In genomic region chr2:160921285-160921684, GRCm38 (mm10) we compare ENCODE assay signal across 18 mouse cellular contexts. TPM values are rescaled to one million over a fixed set of nuclear protein-coding genes. Genes with fewer than 3 reads are reported as not detected.
DNase-seq lines count a peak whose midpoint lies in the region; ATAC-seq lines count a peak whose summit lies in the region.
"Had no signal": no experiment of that assay in that cellular context is flagged by ENCODE, and none has a peak within 500 bp of the region (broad histone marks: within the 10 kb centered on the region; RNA-seq: fewer than 3 reads in every experiment).

No protein-coding gene starts in this region.

- no peaks in the 10 kb centered on the region for H3K36me3 ChIP-seq in lung, embryonic 15.5 days
- no peaks in the 10 kb centered on the region for H3K36me3 ChIP-seq in embryonic facial prominence, embryonic 13.5 days
- H3K36me3 ChIP-seq in hindbrain, embryonic 10.5 days = no peaks in the 10 kb centered on the region
- H3K36me3 ChIP-seq: forebrain, embryonic 15.5 days; G1E; heart, embryonic 13.5 days; hindbrain, embryonic 12.5 days had no signal

- H3K9ac ChIP-seq in lung, embryonic 15.5 days = no peak overlapping the region
- H3K9ac ChIP-seq in embryonic facial prominence, embryonic 13.5 days = no peak overlapping the region
- H3K9ac ChIP-seq: forebrain, embryonic 15.5 days; heart, embryonic 13.5 days; hindbrain, embryonic 12.5 days had no signal

- H3K27ac ChIP-seq in lung, embryonic 15.5 days = no peak overlapping the region
- no peak overlapping the region for H3K27ac ChIP-seq in embryonic facial prominence, embryonic 13.5 days
- no peak overlapping the region for H3K27ac ChIP-seq in hindbrain, embryonic 10.5 days
- H3K27ac ChIP-seq: forebrain, embryonic 15.5 days; heart, embryonic 13.5 days; hindbrain, embryonic 12.5 days had no signal

- no peaks in the 10 kb centered on the region for H3K9me3 ChIP-seq in lung, embryonic 15.5 days
- H3K9me3 ChIP-seq in embryonic facial prominence, embryonic 13.5 days = no peaks in the 10 kb centered on the region; the same call in 1 of the 2 replicates
- no peaks in the 10 kb centered on the region for H3K9me3 ChIP-seq in hindbrain, embryonic 10.5 days
- H3K9me3 ChIP-seq: forebrain, embryonic 15.5 days; G1E; hindbrain, embryonic 12.5 days had no signal

- DNase-seq in lung, postnatal 4 days = no peak
- peak; percentile 31 for DNase-seq in NIH3T3 (ENCODE audit: low read depth)
- DNase-seq in layer of hippocampus, adult 9-11 months = no peak
- no peak for DNase-seq in hindbrain, embryonic 10.5 days (ENCODE audit: low spot score)
- DNase-seq: adrenal gland, postnatal 10 days; cerebellum, adult 11 months; cerebellum, adult 8-10 months; cerebellum, postnatal 14 days; gastrocnemius, postnatal 36 days; heart, adult 11 months; heart, postnatal 36 days had no signal

- peaks cover 18% of the 10 kb centered on the region for H3K4me1 ChIP-seq in lung, embryonic 15.5 days
- H3K4me1 ChIP-seq in embryonic facial prominence, embryonic 13.5 days = peaks cover 34% of the 10 kb centered on the region
- peaks cover 35% of the 10 kb centered on the region for H3K4me1 ChIP-seq in hindbrain, embryonic 10.5 days (replicated peaks)

- WGBS in lung, embryonic 15.5 days = 20% methylated on average over 6 of the region's 7 CpGs
- 49% methylated on average over 7 of the region's 7 CpGs for WGBS in embryonic facial prominence, embryonic 13.5 days
- 87% methylated on average over 7 of the region's 7 CpGs for WGBS in hindbrain, embryonic 10.5 days

- no peaks in the 10 kb centered on the region for H3K27me3 ChIP-seq in lung, embryonic 15.5 days
- H3K27me3 ChIP-seq in embryonic facial prominence, embryonic 13.5 days = no peaks in the 10 kb centered on the region
- 0 out of 2 replicates have a peak, but pooled peaks cover 4% of the 10 kb centered on the region for H3K27me3 ChIP-seq in hindbrain, embryonic 10.5 days (ENCODE audit: insufficient read depth, poor library complexity, severe bottlenecking)
- H3K27me3 ChIP-seq: forebrain, embryonic 15.5 days had no signal

- H3K4me3 ChIP-seq in lung, embryonic 15.5 days = no peak overlapping the region
- no peak overlapping the region for H3K4me3 ChIP-seq in embryonic facial prominence, embryonic 13.5 days
- no peak overlapping the region for H3K4me3 ChIP-seq in hindbrain, embryonic 10.5 days
- H3K4me3 ChIP-seq: forebrain, embryonic 15.5 days; heart, embryonic 13.5 days; hindbrain, embryonic 12.5 days had no signal

- ATAC-seq in lung, embryonic 15.5 days (ENCODE audit: borderline replicate concordance, extremely low read depth, low FRiP score, low TSS enrichment) = 0 out of 2 replicates have a peak, but pooled peaks have one; percentile 28
- 0 out of 2 replicates have a peak, but pooled peaks have one; percentile 5 for ATAC-seq in embryonic facial prominence, embryonic 13.5 days (ENCODE audit: insufficient number of reproducible peaks, insufficient read depth, low FRiP score, low TSS enrichment, low read depth)
- ATAC-seq: forebrain, embryonic 15.5 days; hindbrain, embryonic 16.5 days had no signal

- H3K4me2 ChIP-seq in lung, embryonic 15.5 days = peak overlapping the region; percentile 22; the same call in 1 of the 2 replicates
- no peak overlapping the region for H3K4me2 ChIP-seq in embryonic facial prominence, embryonic 13.5 days
- H3K4me2 ChIP-seq: forebrain, embryonic 15.5 days; heart, embryonic 13.5 days; hindbrain, embryonic 12.5 days had no signal

RNA-seq across cellular contexts. Expression of gene Emilin3, which starts 9.2 kb away (rescaled TPM):
- polyA plus RNA-seq in lung, embryonic 15.5 days (2015; fragmentation: Nextera tagmentation; extraction: Ambion mirVana) = 11.7 and 15.5 TPM in 2 replicates
- 25.0 and 27.0 TPM in 2 replicates for polyA plus RNA-seq in embryonic facial prominence, embryonic 13.5 days (2015; fragmentation: Nextera tagmentation; extraction: Ambion mirVana)
- polyA plus RNA-seq in hindbrain, embryonic 10.5 days (2016; fragmentation: Nextera tagmentation; extraction: Ambion mirVana) = 2.6 and 3.4 TPM in 2 replicates
- polyA plus RNA-seq: G1E had no signal

RNA-seq across cellular contexts. Expression of gene Lpin3, which starts 40.8 kb away (rescaled TPM):
- 3.2 and 3.6 TPM in 2 replicates for polyA plus RNA-seq in lung, embryonic 15.5 days (2015; fragmentation: Nextera tagmentation; extraction: Ambion mirVana)
- 2.1 and 2.4 TPM in 2 replicates for polyA plus RNA-seq in embryonic facial prominence, embryonic 13.5 days (2015; fragmentation: Nextera tagmentation; extraction: Ambion mirVana)
- 0.52 and 1.1 TPM in 2 replicates for polyA plus RNA-seq in hindbrain, embryonic 10.5 days (2016; fragmentation: Nextera tagmentation; extraction: Ambion mirVana)

RNA-seq across cellular contexts. Expression of gene Zhx3, which starts 48.5 kb away (rescaled TPM):
- polyA plus RNA-seq in lung, embryonic 15.5 days (2015; fragmentation: Nextera tagmentation; extraction: Ambion mirVana) = 11.5 and 12.1 TPM in 2 replicates
- polyA plus RNA-seq in embryonic facial prominence, embryonic 13.5 days (2015; fragmentation: Nextera tagmentation; extraction: Ambion mirVana) = 12.6 and 12.7 TPM in 2 replicates
- 7.3 and 7.6 TPM in 2 replicates for polyA plus RNA-seq in hindbrain, embryonic 10.5 days (2016; fragmentation: Nextera tagmentation; extraction: Ambion mirVana)
